In the genomic region with DNA sequence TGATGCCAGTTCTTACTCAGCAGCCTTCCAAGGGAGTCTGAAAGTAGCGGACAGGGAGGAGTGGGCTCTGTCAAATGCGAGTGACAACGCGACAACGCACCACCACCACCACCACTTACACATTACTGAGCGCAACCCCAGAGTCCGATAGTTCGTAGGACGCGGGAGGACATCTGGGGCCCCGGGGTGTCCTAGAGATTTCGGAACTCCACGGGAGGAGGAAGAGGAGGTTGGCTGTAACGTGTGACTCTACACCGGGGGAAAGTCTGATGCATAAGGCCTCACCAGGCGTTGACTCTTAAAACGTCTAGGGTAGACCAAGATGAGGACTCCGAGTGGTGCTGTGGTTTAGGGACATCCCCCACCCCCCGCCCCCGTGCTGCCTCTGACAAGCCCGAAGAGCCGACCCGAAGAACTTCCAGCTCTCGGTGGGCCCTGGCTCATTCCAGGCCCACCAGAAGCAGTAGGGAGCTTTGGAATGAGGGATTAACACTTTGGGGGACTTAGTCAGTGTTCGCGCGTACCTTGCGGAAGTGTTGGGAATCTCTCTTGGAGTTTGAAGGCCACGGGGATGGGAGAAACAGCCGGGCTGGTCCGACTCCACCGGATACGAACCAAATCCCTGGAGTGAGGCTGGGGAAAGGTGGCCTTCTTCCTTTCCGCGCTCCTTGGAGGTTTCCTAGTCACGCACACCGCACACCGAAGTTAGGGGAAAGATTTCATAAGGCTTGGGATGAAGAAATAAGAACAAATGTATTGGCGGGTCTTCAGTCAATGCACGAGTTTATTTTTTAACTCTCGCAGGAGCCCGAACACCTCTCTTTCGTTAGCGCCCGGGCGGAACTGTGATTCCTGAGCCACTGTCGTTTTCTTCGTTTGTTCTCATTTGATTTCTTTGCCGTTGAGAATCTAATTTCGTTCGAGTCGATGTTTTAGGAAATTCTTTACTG, we compare ENCODE assay signal across 8 mouse cellular contexts. TPM values are rescaled to one million over a fixed set of nuclear protein-coding genes. Genes with fewer than 3 reads are reported as not detected.
A peak's percentile ranks its signal among the peaks of the same experiment; 100 is the strongest.
DNase-seq lines count a peak whose midpoint lies in the region; ATAC-seq and TF ChIP-seq lines count a peak whose summit lies in the region.

No protein-coding gene starts in this region.

- DNase-seq in kidney, postnatal 14 days: no peak
- DNase-seq in embryo, embryonic 11 days: peak; percentile 52
- DNase-seq in heart, postnatal 36 days: peak; percentile 33 to 40
- no peak for DNase-seq in left cerebral cortex, adult 2 months (ENCODE audit: extremely low spot score in 1 of 2, low spot score in 2 of 2)
- no peak for DNase-seq in gastrocnemius, postnatal 14 days

- peak overlapping the region; percentile 85 for H3K9ac ChIP-seq in kidney, embryonic 16.5 days (replicated peaks; ENCODE audit: low read length)
- no peak overlapping the region for H3K9ac ChIP-seq in midbrain, embryonic 15.5 days

- peaks cover 44% of the 10 kb centered on the region for H3K4me1 ChIP-seq in kidney, embryonic 16.5 days (ENCODE audit: insufficient read depth, low read length)
- peaks cover 16% of the 10 kb centered on the region; the same call in 1 of the 2 replicates for H3K4me1 ChIP-seq in midbrain, embryonic 15.5 days

- TF ChIP-seq CTCF in left cerebral cortex, adult 2 months (IDR thresholded peaks at IDR 0.05): no peak

- H3K27ac ChIP-seq in kidney, embryonic 16.5 days (ENCODE audit: low read length): peak overlapping the region; percentile 96
- H3K27ac ChIP-seq in midbrain, embryonic 15.5 days: no peak overlapping the region
- no peak overlapping the region for H3K27ac ChIP-seq in left cerebral cortex, adult 2 months

- intact Hi-C loops in heart, postnatal 36 days (cut with DNase I): loop anchor here (5.0 kb wide), 1 partner anchor 111 kb away; a partner anchor contains a TSS
- intact Hi-C loops in left cerebral cortex, adult 2 months (cut with DNase I): loop anchor here (5.0 kb wide), 2 partner anchors 544 to 559 kb away; no protein-coding TSS in a partner anchor
- intact Hi-C loops in gastrocnemius, postnatal 14 days (cut with DNase I; ENCODE audit: low total_unique reads): no loop called here

- H3K4me2 ChIP-seq in kidney, embryonic 16.5 days (replicated peaks; ENCODE audit: low read depth, low read length): peak overlapping the region; percentile 69
- H3K4me2 ChIP-seq in midbrain, embryonic 15.5 days: 0 out of 2 replicates have a peak overlapping the region, but pooled peaks have one; percentile 28

- no peak for ATAC-seq in kidney, embryonic 16.5 days (ENCODE audit: low FRiP score, low TSS enrichment)
- peak; percentile 12; the same call in 1 of the 2 replicates for ATAC-seq in midbrain, embryonic 15.5 days (replicated peaks)
- ATAC-seq in inflammation-experienced regulatory T-cells, adult 6 months: no peak

- H3K36me3 ChIP-seq in kidney, embryonic 16.5 days (ENCODE audit: insufficient read depth, low read length): no peaks in the 10 kb centered on the region
- H3K36me3 ChIP-seq in midbrain, embryonic 15.5 days (replicated peaks): no peaks in the 10 kb centered on the region

- WGBS in kidney, embryonic 16.5 days: under 1% methylated on average over 52 of the region's 52 CpGs
- under 1% methylated on average over 52 of the region's 52 CpGs for WGBS in midbrain, embryonic 15.5 days

- H3K9me3 ChIP-seq in kidney, embryonic 16.5 days (ENCODE audit: low read length): no peaks in the 10 kb centered on the region
- H3K9me3 ChIP-seq in midbrain, embryonic 15.5 days: no peaks in the 10 kb centered on the region

- H3K27me3 ChIP-seq in kidney, embryonic 16.5 days (ENCODE audit: insufficient read depth, low read length): peaks cover 60% of the 10 kb centered on the region
- peaks cover 86% of the 10 kb centered on the region for H3K27me3 ChIP-seq in midbrain, embryonic 15.5 days (replicated peaks)

- peak overlapping the region; percentile 76 for H3K4me3 ChIP-seq in kidney, embryonic 16.5 days (ENCODE audit: low read length)
- H3K4me3 ChIP-seq in midbrain, embryonic 15.5 days: no peak overlapping the region
- no peak overlapping the region for H3K4me3 ChIP-seq in left cerebral cortex, adult 2 months

RNA-seq across cellular contexts. Expression of a gene that starts 1.5 kb away (rescaled TPM):
- 124 and 142 TPM in 2 replicates for polyA plus RNA-seq in kidney, embryonic 16.5 days (2015; fragmentation: Nextera tagmentation; extraction: Ambion mirVana)
- 1 to 10 TPM; 5.2 to 6.9 TPM for total RNA-seq in heart, postnatal 36 days (2021)
- 0.09 and 0.13 TPM in 2 replicates for polyA plus RNA-seq in midbrain, embryonic 15.5 days (2015; fragmentation: Nextera tagmentation; extraction: Ambion mirVana)
- under 1 TPM in 1 of 2 experiments, not detected in 1; 0.14 TPM for total RNA-seq in left cerebral cortex, adult 2 months (2021)
- not detected for polyA plus RNA-seq in inflammation-experienced regulatory T-cells, adult 6 months (2017; shearing (Covaris generic))
- not detected for total RNA-seq in gastrocnemius, postnatal 14 days (2021)

RNA-seq across cellular contexts. Expression of a gene that starts 36.0 kb away (rescaled TPM):
- polyA plus RNA-seq in kidney, embryonic 16.5 days (2015; fragmentation: Nextera tagmentation; extraction: Ambion mirVana): not detected in 2 replicates
- not detected for total RNA-seq in heart, postnatal 36 days (2021)
- not detected in 2 replicates for polyA plus RNA-seq in midbrain, embryonic 15.5 days (2015; fragmentation: Nextera tagmentation; extraction: Ambion mirVana)
- not detected for total RNA-seq in left cerebral cortex, adult 2 months (2021)
- not detected for polyA plus RNA-seq in inflammation-experienced regulatory T-cells, adult 6 months (2017; shearing (Covaris generic))
- total RNA-seq in gastrocnemius, postnatal 14 days (2021): not detected

Comparison
In these comparisons a context has a peak if more than half of its experiments do, and no peak if none do; other contexts are left out.
1. DNase-seq: peak in embryo, embryonic 11 days (single experiment) and heart, postnatal 36 days (2 of 2); none in kidney, postnatal 14 days (single experiment), left cerebral cortex, adult 2 months (0 of 2) and gastrocnemius, postnatal 14 days (single experiment).
2. RNA of a gene that starts 1.5 kb away (total RNA-seq): 5.2 to 6.9 TPM in heart, postnatal 36 days; 0.14 TPM in left cerebral cortex, adult 2 months and not detected in gastrocnemius, postnatal 14 days; every median in the first group is over 4 times any median in the second.